Mouse (Mus musculus) liver, embryonic 14.5 days (tissue): ENCODE results near the gene Lmo3.

ENCODE experiments used
- CTCF ChIP-seq: IDR thresholded peaks from 2 replicates; pipeline ENCODE4 v1.5.1; 2016; ENCODE audit warnings: antibody characterized with exemption, low read depth, control low read depth
- EP300 ChIP-seq: IDR thresholded peaks from 2 replicates; pipeline ENCODE4 v1.6.1; 2016; ENCODE audit warnings: antibody characterized with exemption, low read depth

- TF ChIP-seq CTCF (no peak), EP300 (no peak)
Observed at GRCm38 (mm10) chr6:138383208-138383607, 198.6 kb downstream of the Lmo3 start.
